Mouse (Mus musculus) MN1 (cell line): ENCODE measurements at regions not wholly inside any gene's neighbourhood (a gene's known extent, or its start where the extent isn't known, plus 50 kb on each side); places are given as distances from the start of the nearest gene placed in this dataset.
A peak's percentile ranks its signal among the peaks of the same experiment; 100 is the strongest.

ENCODE experiments used
- DNase-seq: peaks from one replicate; pipeline ENCODE4 v3.0.0-alpha.2; 2016; ENCODE audit warnings: low spot score

- no peak for DNase-seq
Measured at GRCm38 (mm10) chr9:90683319-90683718, 412.7 kb upstream of the Tbc1d2b start.

GRCm38 (mm10) chr9:90690066-90690465, 419.5 kb upstream of the Tbc1d2b start:
- no peak for DNase-seq

GRCm38 (mm10) chr9:90691137-90691536, 420.5 kb upstream of the Tbc1d2b start:
- no peak for DNase-seq

GRCm38 (mm10) chr9:90691676-90692661, 421.4 kb upstream of the Tbc1d2b start:
- no peak for DNase-seq

GRCm38 (mm10) chr9:90693031-90693671, 422.5 kb upstream of the Tbc1d2b start:
- DNase-seq = no peak

GRCm38 (mm10) chr9:90694051-90694645, 423.5 kb upstream of the Tbc1d2b start:
- DNase-seq = no peak

- no peak for DNase-seq
Measured at GRCm38 (mm10) chr9:90695693-90696092, 425.1 kb upstream of the Tbc1d2b start.

GRCm38 (mm10) chr9:90697279-90698000, 426.8 kb upstream of the Tbc1d2b start:
- no peak for DNase-seq

- DNase-seq = no peak
Measured at GRCm38 (mm10) chr9:90698439-90698838, 427.8 kb upstream of the Tbc1d2b start.

- DNase-seq = peak; percentile 14
Measured at GRCm38 (mm10) chr9:90699064-90699463, 428.5 kb upstream of the Tbc1d2b start.

- DNase-seq = no peak
Measured at GRCm38 (mm10) chr9:90700236-90701179, 429.9 kb upstream of the Tbc1d2b start.

GRCm38 (mm10) chr9:90701180-90701765, 430.7 kb upstream of the Tbc1d2b start:
- DNase-seq = no peak

GRCm38 (mm10) chr9:90713685-90714084, 443.1 kb upstream of the Tbc1d2b start:
- no peak for DNase-seq

- DNase-seq = no peak
Measured at GRCm38 (mm10) chr9:90731450-90731849, 460.8 kb upstream of the Tbc1d2b start.

- DNase-seq = no peak
Measured at GRCm38 (mm10) chr9:90757175-90757574, 486.6 kb upstream of the Tbc1d2b start.

GRCm38 (mm10) chr9:90774296-90774695, 503.7 kb upstream of the Tbc1d2b start:
- no peak for DNase-seq

GRCm38 (mm10) chr9:90789545-90789944, 518.9 kb upstream of the Tbc1d2b start:
- no peak for DNase-seq

GRCm38 (mm10) chr9:90791871-90792270, 521.3 kb upstream of the Tbc1d2b start:
- no peak for DNase-seq

GRCm38 (mm10) chr9:90816844-90817243, 545.4 kb upstream of the Zic4 start:
- DNase-seq = no peak

- no peak for DNase-seq
Measured at GRCm38 (mm10) chr9:90823574-90824280, 538.5 kb upstream of the Zic4 start.
